Mouse (Mus musculus) olfactory bulb, adult 2 months (tissue): ENCODE results near the gene Hist1h2ak.

Source experiments
- CTCF ChIP-seq: fragments of 200-500 bp; IDR thresholded peaks from 2 replicates; pipeline ENCODE4 v1.5.1; 2012; ENCODE audit warnings: low read depth, mild to moderate bottlenecking, low read length, moderate library complexity; ENCODE audit not compliant: insufficient read depth
- POLR2A ChIP-seq: fragments of 200-500 bp; IDR thresholded peaks from 2 replicates; pipeline ENCODE4 v1.6.1; 2012; ENCODE audit warnings: mild to moderate bottlenecking, low read depth, low read length, moderate library complexity; ENCODE audit not compliant: insufficient read depth

DNA sequence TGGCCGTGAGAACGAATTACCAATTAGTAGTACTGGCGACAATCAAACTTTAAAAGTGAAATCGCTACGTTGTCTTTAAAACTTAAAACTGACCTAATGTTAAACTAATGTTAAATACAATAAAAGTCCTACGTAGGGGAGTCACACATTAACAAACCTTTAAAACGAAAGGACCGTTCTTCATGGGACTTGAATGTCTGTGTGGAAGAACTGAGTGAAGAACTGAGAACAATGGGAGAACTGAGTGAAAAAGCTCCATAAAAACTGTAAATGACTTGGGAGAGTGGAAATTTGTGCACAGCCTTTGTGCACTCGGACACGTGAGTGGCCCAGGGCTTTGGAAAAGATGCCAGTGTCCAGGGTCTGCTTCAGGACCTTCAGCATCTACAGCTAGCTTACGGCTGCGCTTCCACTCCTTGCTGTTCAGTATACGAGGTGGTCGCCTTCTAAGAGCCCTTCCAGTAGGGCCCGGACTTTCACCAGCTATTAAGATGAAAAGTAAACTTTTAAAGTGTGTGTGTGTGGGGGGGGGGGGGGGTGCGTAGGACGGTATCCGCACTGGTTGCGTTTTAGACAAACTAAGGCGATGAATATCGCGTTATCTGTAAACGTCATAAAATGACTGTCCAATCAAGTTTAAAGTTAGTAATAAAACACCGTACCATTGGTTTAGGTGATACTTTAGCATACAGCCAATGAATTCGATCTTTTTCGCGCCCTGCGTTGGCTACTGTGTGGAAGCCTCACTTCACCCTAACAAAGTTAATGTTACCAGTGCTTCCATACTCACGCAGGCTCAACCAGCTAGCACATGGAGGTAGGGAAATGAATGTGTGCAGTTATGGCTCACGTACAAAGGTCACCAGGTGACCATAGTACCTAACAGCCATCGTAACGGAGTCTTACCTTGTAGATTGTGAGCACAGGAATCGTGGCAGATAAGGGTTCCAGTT lies 25.5 kb upstream of the Hist1h2ak start:
- TF ChIP-seq CTCF (no peak), POLR2A (no peak)
